Mouse (Mus musculus) stomach, embryonic 15.5 days (tissue): ENCODE results near the gene Ppp1r15b. TPM values are rescaled to one million over a fixed set of nuclear protein-coding genes. Genes with fewer than 3 reads are reported as not detected.

Experiments
- ATAC-seq: fragments of 200-750 bp; cut with Nextera tagmentation; 2 replicates; pipeline ENCODE4 v1.8.0; 2017; ENCODE audit warnings: low read depth, moderate number of reproducible peaks, moderate TSS enrichment; ENCODE audit not compliant: insufficient read depth, low FRiP score
- H3K27ac ChIP-seq: fragments of 300-500 bp; sonication (generic); 2 replicates; pipeline ENCODE4 v1.5.1; 2015; ENCODE audit warnings: mild to moderate bottlenecking, inconsistent platforms
- H3K27me3 ChIP-seq: fragments of 300-500 bp; sonication (generic); replicated peaks from 2 replicates; pipeline ENCODE4 v1.6.1; 2015; ENCODE audit warnings: inconsistent platforms
- H3K36me3 ChIP-seq: fragments of 300-500 bp; sonication (generic); 2 replicates; pipeline ENCODE4 v1.6.1; 2015; ENCODE audit warnings: inconsistent platforms
- H3K4me1 ChIP-seq: fragments of 300-500 bp; sonication (generic); 2 replicates; pipeline ENCODE4 v1.6.1; 2015; ENCODE audit warnings: inconsistent platforms
- H3K4me2 ChIP-seq: fragments of 300-500 bp; sonication (generic); 2 replicates; pipeline ENCODE4 v1.6.1; 2015; ENCODE audit warnings: mild to moderate bottlenecking, inconsistent platforms
- H3K4me3 ChIP-seq: fragments of 300-500 bp; sonication (generic); replicated peaks from 2 replicates; pipeline ENCODE4 v1.5.1; 2015; ENCODE audit warnings: inconsistent platforms
- H3K9ac ChIP-seq: fragments of 300-500 bp; sonication (generic); 2 replicates; pipeline ENCODE4 v1.6.1; 2015; ENCODE audit warnings: inconsistent platforms
- H3K9me3 ChIP-seq: fragments of 300-500 bp; sonication (generic); 2 replicates; pipeline ENCODE4 v1.6.1; 2016; ENCODE audit warnings: inconsistent platforms
- WGBS: fragments of 180-500 bp; shearing (Covaris S2); methylation state at CpG from one replicate; pipeline ENCODE4 v1.1.7; 2015; 5-methylcytosine and 5-hydroxymethylcytosine counted together
- polyA plus RNA-seq: library from polyadenylated mRNA; unstranded; fragments of >200 nt; fragmentation: Nextera tagmentation; extraction: Ambion mirVana; gene quantifications from 2 replicates; pipeline ENCODE4 v1.2.1, GENCODE M21; 2015

The Ppp1r15b gene
- polyA plus RNA-seq, result 39.3 and 47.8 TPM in 2 replicates

- peak within 1 kb of the TSS; percentile 89 for H3K9ac ChIP-seq
- peak within 1 kb of the TSS; percentile 91 for H3K4me2 ChIP-seq
- no peaks in the 10 kb centered on the region for H3K36me3 ChIP-seq
- ATAC-seq, result peak; percentile 100
- no peaks in the 10 kb centered on the region for H3K27me3 ChIP-seq
- peak within 1 kb of the TSS; percentile 84 for H3K4me3 ChIP-seq
- peaks cover 14% of the 10 kb centered on the region for H3K4me1 ChIP-seq
- no peaks in the 10 kb centered on the region for H3K9me3 ChIP-seq
- H3K27ac ChIP-seq, result peak within 1 kb of the TSS; percentile 97
- under 1% methylated on average over 71 of the region's 72 CpGs for WGBS
Observed at GRCm38 (mm10) chr1:133130638-133131560, at the start of gene Ppp1r15b. TSS of gene Ppp1r15b (plus strand) at chr1:133131143.

- 89% methylated on average over 5 of the region's 5 CpGs for WGBS
- Histone ChIP-seq H3K9me3 (no peaks in the 10 kb centered on the region), H3K36me3 (peaks cover 13% of the 10 kb centered on the region; the same call in 1 of the 2 replicates), H3K27me3 (no peaks in the 10 kb centered on the region), H3K4me2 (no peak overlapping the region), H3K9ac (no peak overlapping the region), H3K4me3 (no peak overlapping the region), H3K4me1 (peaks cover 9% of the 10 kb centered on the region), H3K27ac (no peak overlapping the region; the same call in 1 of the 2 replicates)
- ATAC-seq, result no peak
Observed at GRCm38 (mm10) chr1:133083003-133083546, 47.9 kb upstream of the Ppp1r15b start.

GRCm38 (mm10) chr1:133083942-133084625 lies 46.9 kb upstream of the Ppp1r15b start:
- Histone ChIP-seq H3K4me2 (peak overlapping the region; percentile 16), H3K27me3 (no peaks in the 10 kb centered on the region), H3K9me3 (no peaks in the 10 kb centered on the region), H3K27ac (peak overlapping the region; percentile 57; the same call in 1 of the 2 replicates), H3K9ac (no peak overlapping the region), H3K4me3 (no peak overlapping the region), H3K4me1 (peaks cover 9% of the 10 kb centered on the region), H3K36me3 (peaks cover 12% of the 10 kb centered on the region; the same call in 1 of the 2 replicates)
- WGBS, result 47% methylated on average over 11 of the region's 11 CpGs
- peak; percentile 81 for ATAC-seq

- H3K4me1 ChIP-seq, result peaks cover 11% of the 10 kb centered on the region
- no peaks in the 10 kb centered on the region for H3K27me3 ChIP-seq
- ATAC-seq, result no peak
- H3K4me3 ChIP-seq, result no peak overlapping the region
- 0 out of 2 replicates have a peak overlapping the region, but pooled peaks have one; percentile 26 for H3K27ac ChIP-seq
- peaks cover 5% of the 10 kb centered on the region; the same call in 1 of the 2 replicates for H3K36me3 ChIP-seq
- no peak overlapping the region; the same call in 1 of the 2 replicates for H3K4me2 ChIP-seq
- H3K9ac ChIP-seq, result no peak overlapping the region
- no peaks in the 10 kb centered on the region for H3K9me3 ChIP-seq
- 73% methylated on average over 14 of the region's 14 CpGs for WGBS
Observed at GRCm38 (mm10) chr1:133084708-133085416, 46.1 kb upstream of the Ppp1r15b start.

- Histone ChIP-seq H3K4me3 (no peak overlapping the region), H3K36me3 (peaks cover 3% of the 10 kb centered on the region; the same call in 1 of the 2 replicates), H3K9ac (no peak overlapping the region), H3K27ac (no peak overlapping the region), H3K27me3 (no peaks in the 10 kb centered on the region), H3K9me3 (no peaks in the 10 kb centered on the region), H3K4me1 (peaks cover 14% of the 10 kb centered on the region), H3K4me2 (no peak overlapping the region)
- no peak for ATAC-seq
- 92% methylated on average over 8 of the region's 8 CpGs for WGBS
Observed at GRCm38 (mm10) chr1:133085417-133085742, 45.6 kb upstream of the Ppp1r15b start.

- 91% methylated on average over 10 of the region's 10 CpGs for WGBS
Observed at GRCm38 (mm10) chr1:133086804-133087203, 44.1 kb upstream of the Ppp1r15b start.

GRCm38 (mm10) chr1:133087206-133087905 lies 43.6 kb upstream of the Ppp1r15b start:
- 51% methylated on average over 7 of the region's 7 CpGs for WGBS
- H3K9ac ChIP-seq, result no peak overlapping the region; the same call in 1 of the 2 replicates
- no peaks in the 10 kb centered on the region for H3K9me3 ChIP-seq
- no peaks in the 10 kb centered on the region for H3K36me3 ChIP-seq
- no peak overlapping the region for H3K4me3 ChIP-seq
- H3K27me3 ChIP-seq, result no peaks in the 10 kb centered on the region
- no peak overlapping the region for H3K4me2 ChIP-seq
- no peak overlapping the region for H3K27ac ChIP-seq
- H3K4me1 ChIP-seq, result peaks cover 14% of the 10 kb centered on the region
- ATAC-seq, result no peak

More at GRCm38 (mm10) chr1:133086804-133087203, 44.1 kb upstream of the Ppp1r15b start:
- H3K27ac ChIP-seq, result no peak overlapping the region
- H3K36me3 ChIP-seq, result peaks cover 3% of the 10 kb centered on the region; the same call in 1 of the 2 replicates
- no peak for ATAC-seq
- no peak overlapping the region; the same call in 1 of the 2 replicates for H3K9ac ChIP-seq
- H3K4me2 ChIP-seq, result no peak overlapping the region
- no peaks in the 10 kb centered on the region for H3K27me3 ChIP-seq
- H3K4me3 ChIP-seq, result no peak overlapping the region
- H3K9me3 ChIP-seq, result no peaks in the 10 kb centered on the region
- H3K4me1 ChIP-seq, result peaks cover 14% of the 10 kb centered on the region

- Histone ChIP-seq H3K9me3 (no peaks in the 10 kb centered on the region), H3K9ac (no peak overlapping the region), H3K27me3 (no peaks in the 10 kb centered on the region), H3K4me3 (no peak overlapping the region), H3K4me1 (peaks cover 14% of the 10 kb centered on the region), H3K4me2 (no peak overlapping the region), H3K27ac (no peak overlapping the region), H3K36me3 (no peaks in the 10 kb centered on the region)
- WGBS, result 82% methylated on average over 10 of the region's 10 CpGs
- ATAC-seq, result no peak
Observed at GRCm38 (mm10) chr1:133088196-133088595, 42.7 kb upstream of the Ppp1r15b start.

GRCm38 (mm10) chr1:133089415-133089814 lies 41.5 kb upstream of the Ppp1r15b start:
- H3K27ac ChIP-seq, result no peak overlapping the region
- H3K9ac ChIP-seq, result no peak overlapping the region
- no peak for ATAC-seq
- H3K27me3 ChIP-seq, result no peaks in the 10 kb centered on the region
- no peak overlapping the region for H3K4me2 ChIP-seq
- H3K4me3 ChIP-seq, result no peak overlapping the region
- H3K36me3 ChIP-seq, result no peaks in the 10 kb centered on the region
- peaks cover 9% of the 10 kb centered on the region for H3K4me1 ChIP-seq
- H3K9me3 ChIP-seq, result no peaks in the 10 kb centered on the region
- WGBS, result 82% methylated on average over 4 of the region's 4 CpGs

GRCm38 (mm10) chr1:133090641-133091040 lies 40.3 kb upstream of the Ppp1r15b start:
- peaks cover 6% of the 10 kb centered on the region; the same call in 1 of the 2 replicates for H3K36me3 ChIP-seq
- no peaks in the 10 kb centered on the region for H3K27me3 ChIP-seq
- no peaks in the 10 kb centered on the region for H3K9me3 ChIP-seq
- H3K27ac ChIP-seq, result peak overlapping the region; percentile 37
- H3K4me2 ChIP-seq, result peak overlapping the region; percentile 0; the same call in 1 of the 2 replicates
- 63% methylated on average over 6 of the region's 6 CpGs for WGBS
- no peak overlapping the region for H3K4me3 ChIP-seq
- peaks cover 9% of the 10 kb centered on the region for H3K4me1 ChIP-seq
- peak; percentile 90 for ATAC-seq
- no peak overlapping the region for H3K9ac ChIP-seq
